In genomic region chr8:3768641-3769040, GRCm38 (mm10) we compare ENCODE assay signal across 11 mouse cellular contexts. TPM values are rescaled to one million over a fixed set of nuclear protein-coding genes. Genes with fewer than 3 reads are reported as not detected.
DNase-seq lines count a peak whose midpoint lies in the region.
"Not testable (repeated sequence)": the region's sequence is repeated elsewhere in the genome, so short reads cannot be mapped to it uniquely, and the experiment has no call there.
"Had no signal": no experiment of that assay in that cellular context is flagged by ENCODE, and none has a peak within 500 bp of the region (broad histone marks: within the 10 kb centered on the region; RNA-seq: fewer than 3 reads in every experiment).

No protein-coding gene starts in this region.

- not testable (repeated sequence) for H3K4me1 ChIP-seq in heart, embryonic 10.5 days

- H3K27ac ChIP-seq in heart, embryonic 10.5 days = not testable (repeated sequence)

- H3K4me3 ChIP-seq in heart, embryonic 10.5 days = not testable (repeated sequence)

- not testable (repeated sequence) for H3K36me3 ChIP-seq in heart, embryonic 10.5 days

- WGBS in heart, embryonic 10.5 days = 79% methylated on average over 5 of the region's 5 CpGs

- H3K27me3 ChIP-seq in heart, embryonic 10.5 days (ENCODE audit: insufficient read depth, poor library complexity, severe bottlenecking) = not testable (repeated sequence)

- peaks cover 28% of the 10 kb centered on the region for H3K9me3 ChIP-seq in heart, embryonic 10.5 days

- DNase-seq in 3134 (ENCODE audit: extremely low read depth, insufficient read length, low spot score) (peak; percentile 52), NIH3T3 (ENCODE audit: low read depth) (peak; percentile 16)
- peak; percentile 66 for DNase-seq in heart, embryonic 10.5 days (ENCODE audit: low spot score)

RNA-seq across cellular contexts. Expression of gene Cd209a, which starts 19.9 kb away (rescaled TPM):
- not detected in 2 replicates for polyA plus RNA-seq in heart, embryonic 10.5 days (2016; fragmentation: Nextera tagmentation; extraction: Ambion mirVana)
- polyA plus RNA-seq: activated CD4-positive, CD25-positive, alpha-beta regulatory T cell, adult 4 months; adrenal gland, adult 2 months; C2C12; CD4-positive, CD25-positive, alpha-beta regulatory T cell, adult 4 months; G1E; Patski had no signal

RNA-seq across cellular contexts. Expression of gene Clec4g, which starts 48.2 kb away (rescaled TPM):
- 4.3 and 7.4 TPM in 2 replicates for polyA plus RNA-seq in heart, embryonic 10.5 days (2016; fragmentation: Nextera tagmentation; extraction: Ambion mirVana)
- polyA plus RNA-seq: activated CD4-positive, CD25-positive, alpha-beta regulatory T cell, adult 4 months; brain, embryonic 14.5 days; C2C12; CD4-positive, CD25-positive, alpha-beta regulatory T cell, adult 4 months; cerebellum, adult 2 months; G1E; Patski had no signal

Comparison
In these comparisons a context has a peak if more than half of its experiments do, and no peak if none do; other contexts are left out.
1. DNase-seq: peak in every context shown above with its lines; median percentile 66 in heart, embryonic 10.5 days; 52 in 3134; 16 in NIH3T3.